Mouse (Mus musculus) ES-E14 (cell line): ENCODE results near the gene Psmd5. TPM values are rescaled to one million over a fixed set of nuclear protein-coding genes. Genes with fewer than 3 reads are reported as not detected.
A peak's percentile ranks its signal among the peaks of the same experiment; 100 is the strongest.

Source experiments
- DNase-seq: peaks from one replicate; pipeline ENCODE4 v3.0.0-alpha.2; 2013; ENCODE audit warnings: low read depth, low spot score
- H3K27ac ChIP-seq: 2 replicates; pipeline ENCODE4 v1.5.1; 2012; ENCODE audit warnings: low read depth, mild to moderate bottlenecking, low read length, moderate library complexity, mixed read lengths; ENCODE audit not compliant: poor library complexity, insufficient read depth, severe bottlenecking
- H3K36me3 ChIP-seq: 2 replicates; pipeline ENCODE4 v1.6.1; 2012; ENCODE audit warnings: mild to moderate bottlenecking, low read length, moderate library complexity, mixed read lengths; ENCODE audit not compliant: control insufficient read depth, poor library complexity, insufficient read depth, severe bottlenecking
- H3K4me1 ChIP-seq, 2 experiments: fragments of 150-350 bp in 1 of 2; sonication (generic) in 1 of 2; 2 replicates each; pipeline ENCODE4 v1.6.1; 2012; ENCODE audit warnings: low read length in 2 of 2, mild to moderate bottlenecking in 1 of 2, mixed read lengths in 1 of 2; ENCODE audit not compliant: control insufficient read depth in 2 of 2, insufficient read depth in 2 of 2, poor library complexity in 1 of 2
- H3K4me3 ChIP-seq, 2 experiments: fragments of 150-350 bp in 1 of 2; sonication (generic) in 1 of 2; 2 replicates each; pipeline ENCODE4 v1.5.1; 2012; ENCODE audit warnings: low read length in 2 of 2, low read depth in 1 of 2, mild to moderate bottlenecking in 1 of 2, mixed read lengths in 1 of 2; ENCODE audit not compliant: insufficient read depth in 1 of 2, poor library complexity in 1 of 2, severe bottlenecking in 1 of 2
- H3K9ac ChIP-seq: 2 replicates; pipeline ENCODE4 v1.6.1; 2012; ENCODE audit warnings: low read depth, mild to moderate bottlenecking, low read length, mixed read lengths; ENCODE audit not compliant: poor library complexity, insufficient read depth, severe bottlenecking
- H3K9me3 ChIP-seq: fragments of 150-350 bp; sonication (generic); 2 replicates; pipeline ENCODE4 v1.6.1; 2012; ENCODE audit warnings: low read depth, mild to moderate bottlenecking, low read length; ENCODE audit not compliant: control insufficient read depth, insufficient read depth
- CHD2 ChIP-seq: IDR thresholded peaks from 2 replicates; pipeline ENCODE4 v1.6.1; 2014; ENCODE audit warnings: mild to moderate bottlenecking, low read depth, low read length, inconsistent platforms
- HCFC1 ChIP-seq: IDR thresholded peaks from 2 replicates; pipeline ENCODE4 v1.6.1; 2012; ENCODE audit warnings: low read length, inconsistent platforms, borderline replicate concordance; ENCODE audit not compliant: insufficient read depth
- MAFK ChIP-seq: IDR thresholded peaks from 2 replicates; pipeline ENCODE4 v1.6.1; 2014; ENCODE audit warnings: mild to moderate bottlenecking, low read depth, low read length, inconsistent platforms; ENCODE audit not compliant: insufficient read depth
- ZC3H11A ChIP-seq: IDR thresholded peaks from 2 replicates; pipeline ENCODE4 v1.6.1; 2012; ENCODE audit warnings: low read depth, mild to moderate bottlenecking, inconsistent platforms, low read length, borderline replicate concordance
- ZNF384 ChIP-seq: IDR thresholded peaks from 2 replicates; pipeline ENCODE4 v1.6.1; 2012; ENCODE audit warnings: low read depth, low read length, inconsistent platforms
- in situ Hi-C, 2 experiments: fragments of 600-800 bp; cut with MboI; formaldehyde crosslinking; loops; one replicate each; pipeline ENCODE4 v1.15.1; 2025; ENCODE audit warnings: low sequenced_read_pairs in 2 of 2, inconsistent platforms in 1 of 2; ENCODE audit not compliant: unreplicated experiment in 2 of 2
- total RNA-seq: library from RNA; depleted of rRNA; stranded (reverse); fragments of 300-350 nt; gene quantifications from 2 replicates; pipeline ENCODE4 v1.2.3, GENCODE M21; 2012

The Psmd5 gene
- total RNA-seq, 1 experiment, result 50.6 TPM

- in situ Hi-C loops, result loop anchor here in 1 of 2 experiments (25.0 kb wide), 1 partner anchor 285 kb away; the partner anchor contains the start of genes AI182371 and Cntrl
- Histone ChIP-seq H3K36me3 (no peaks in the 10 kb centered on the region), H3K4me3 (no peak overlapping the region), H3K9ac (no peak overlapping the region), H3K4me1 (peaks cover 3 to 5% of the 10 kb centered on the region in 2 experiments; a peak in 1 of 4 replicates), H3K27ac (no peak overlapping the region), H3K9me3 (no peaks in the 10 kb centered on the region)
- DNase-seq, result no peak
- TF ChIP-seq ZNF384 (no peak), HCFC1 (no peak), CHD2 (no peak), MAFK (no peak), ZC3H11A (no peak)
Observed at GRCm38 (mm10) chr2:34827591-34827990, 47.2 kb downstream of the Psmd5 start.

- H3K9ac ChIP-seq, result peak overlapping the region; percentile 87
- TF ChIP-seq MAFK (no peak), ZNF384 (peak; percentile 75)
- no peaks in the 10 kb centered on the region for H3K9me3 ChIP-seq
- H3K27ac ChIP-seq, result peak overlapping the region; percentile 35; the same call in 1 of the 2 replicates
- peaks cover 3 to 5% of the 10 kb centered on the region in 2 experiments; a peak in 1 of 4 replicates for H3K4me1 ChIP-seq
- no peak for DNase-seq
- H3K4me3 ChIP-seq, result peak overlapping the region; percentile 79 to 82
- in situ Hi-C loops, result loop anchor here in 1 of 2 experiments (25.0 kb wide), 1 partner anchor 286 kb away; the partner anchor contains the start of genes AI182371 and Cntrl
- H3K36me3 ChIP-seq, result no peaks in the 10 kb centered on the region
Observed at GRCm38 (mm10) chr2:34826460-34827231, 48.1 kb downstream of the Psmd5 start.

- TF ChIP-seq HCFC1, result peak; percentile 88
- TF ChIP-seq MAFK, result no peak
- DNase-seq, result peak; percentile 67
- peak within 1 kb of the TSS; percentile 89 for H3K9ac ChIP-seq
- no peaks in the 10 kb centered on the region for H3K9me3 ChIP-seq
- peaks cover 2% of the 10 kb centered on the region for H3K36me3 ChIP-seq
- peaks cover 5% of the 10 kb centered on the region in 2 experiments; a peak in 1 of 4 replicates for H3K4me1 ChIP-seq
- H3K4me3 ChIP-seq, result peak within 1 kb of the TSS; percentile 79 to 82
- H3K27ac ChIP-seq, result peak within 1 kb of the TSS; percentile 35
- in situ Hi-C loops, result loop anchor here in 1 of 2 experiments (25.0 kb wide), 1 partner anchor 286 kb away; the partner anchor contains the start of genes AI182371 and Cntrl
Observed at GRCm38 (mm10) chr2:34825827-34826459, 48.8 kb downstream of the Psmd5 start, which contains the start of gene Fbxw2. TSS of gene Fbxw2 (minus strand) at chr2:34826311.

GRCm38 (mm10) chr2:34818492-34818891 is 56.3 kb downstream of the Psmd5 start:
- H3K9ac ChIP-seq, result no peak overlapping the region
- no peaks in the 10 kb centered on the region for H3K9me3 ChIP-seq
- H3K4me3 ChIP-seq, result no peak overlapping the region
- H3K27ac ChIP-seq, result no peak overlapping the region
- TF ChIP-seq ZC3H11A (no peak), MAFK (no peak), HCFC1 (no peak), ZNF384 (no peak), CHD2 (no peak)
- DNase-seq, result no peak
- peaks cover 4 to 8% of the 10 kb centered on the region in 2 experiments; a peak in 2 of 4 replicates for H3K4me1 ChIP-seq
- in situ Hi-C loops, result no loop called here
- peaks cover 7% of the 10 kb centered on the region for H3K36me3 ChIP-seq
